Mouse (Mus musculus): ENCODE data around the gene Glt8d2. TPM values are rescaled to one million over a fixed set of nuclear protein-coding genes. Genes with fewer than 3 reads are reported as not detected.
A peak's percentile ranks its signal among the peaks of the same experiment; 100 is the strongest.
"Not testable (repeated sequence)": the region's sequence is repeated elsewhere in the genome, so short reads cannot be mapped to it uniquely, and the experiment has no call there.

Gene Glt8d2
- polyA plus RNA-seq, 1 experiment = 25.3 TPM

DNA sequence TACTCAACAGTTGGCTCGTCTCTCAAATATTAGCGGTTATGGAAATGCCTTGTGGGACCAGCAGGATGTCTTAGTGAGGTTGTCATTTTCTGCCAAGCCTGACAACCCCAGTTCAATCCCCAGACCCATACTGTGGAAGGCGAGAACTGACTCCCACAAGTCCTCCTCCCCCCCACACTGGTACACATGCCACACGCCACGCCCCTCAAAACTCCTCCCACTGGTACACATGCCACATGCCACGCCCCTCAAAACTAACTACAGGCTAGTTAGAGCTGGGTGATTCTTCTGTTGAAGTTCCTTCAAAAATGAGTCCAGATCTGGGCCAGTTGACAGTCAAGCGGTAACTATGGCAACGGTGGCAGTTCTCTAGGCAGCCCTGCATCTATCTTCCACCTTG is 44.4 kb downstream of the Glt8d2 start:
- no peak for DNase-seq (ENCODE audit: low spot score)

GRCm38 (mm10) chr10:82641481-82641880 is 49.0 kb downstream of the Glt8d2 start:
- DNase-seq (ENCODE audit: low spot score) = no peak

- DNase-seq (ENCODE audit: low spot score) = no peak
Measured at GRCm38 (mm10) chr10:82639032-82639698, 51.3 kb downstream of the Glt8d2 start.

DNA sequence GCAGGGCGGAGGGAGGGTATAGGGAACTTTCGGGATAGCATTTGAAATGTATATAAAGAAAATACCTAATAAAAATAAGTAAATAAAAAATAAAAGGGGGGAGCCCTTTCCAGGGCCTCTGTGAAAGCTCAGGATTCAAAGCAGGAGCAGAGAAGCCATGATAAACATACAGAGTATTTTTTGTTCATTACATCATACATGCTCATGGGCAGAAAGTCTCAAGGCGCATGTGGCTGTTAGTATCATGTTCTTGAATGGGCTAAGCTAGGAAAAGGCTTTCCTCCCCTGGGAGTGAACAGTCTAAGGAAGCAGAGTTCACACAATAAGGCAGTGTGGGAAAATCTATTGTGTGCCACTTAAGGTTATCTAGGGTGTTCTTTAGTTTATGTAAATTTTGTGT is 54.1 kb downstream of the Glt8d2 start:
- DNase-seq (ENCODE audit: low spot score) = no peak

GRCm38 (mm10) chr10:82634348-82634747 is 56.1 kb downstream of the Glt8d2 start:
- no peak for DNase-seq (ENCODE audit: low spot score)

DNA sequence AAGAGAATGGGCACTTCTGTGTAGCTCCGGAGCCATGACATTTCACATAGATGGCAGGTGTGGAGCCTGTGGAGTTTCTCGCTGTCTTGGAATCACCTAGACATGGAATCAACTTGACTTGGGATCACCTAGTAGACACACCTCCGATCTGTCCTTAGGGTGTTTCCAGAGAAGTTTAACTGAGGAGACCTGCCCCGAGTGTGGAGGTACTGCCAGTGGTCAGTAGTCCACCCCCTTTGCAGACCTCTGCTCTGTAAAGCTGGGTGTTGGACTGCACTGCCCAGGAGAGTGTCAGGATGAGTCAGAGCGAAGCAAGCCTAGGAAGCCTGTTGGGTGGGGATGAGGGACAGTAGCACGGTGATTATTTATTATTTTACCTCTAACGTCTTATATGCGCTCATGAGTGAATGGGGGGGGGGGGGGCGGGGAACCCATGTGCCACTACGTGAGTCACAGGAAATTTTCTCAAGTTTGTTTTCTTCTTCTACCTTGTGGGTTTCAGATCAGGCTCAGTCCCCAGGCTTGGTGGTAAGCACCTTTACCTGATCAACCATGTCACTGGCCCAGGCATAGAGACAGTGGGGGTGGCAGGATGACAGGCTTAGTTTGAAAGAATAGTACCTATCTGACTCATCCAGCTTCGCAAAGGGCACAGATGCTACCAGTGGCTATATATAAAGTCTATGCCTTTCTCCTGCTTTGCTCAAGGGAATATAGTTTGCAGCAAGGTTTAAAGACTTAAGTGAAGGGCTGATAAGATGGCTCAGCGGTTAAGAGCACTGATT is 57.8 kb downstream of the Glt8d2 start:
- DNase-seq (ENCODE audit: low spot score) = no peak

- DNase-seq (ENCODE audit: low spot score) = no peak
Measured at GRCm38 (mm10) chr10:82631133-82631532, 59.3 kb downstream of the Glt8d2 start.

GRCm38 (mm10) chr10:82630497-82630896 is 60.0 kb downstream of the Glt8d2 start:
- DNase-seq (ENCODE audit: low spot score) = no peak

- DNase-seq (ENCODE audit: low spot score) = peak; percentile 85
Measured at GRCm38 (mm10) chr10:82629586-82630255, 60.7 kb downstream of the Glt8d2 start, which contains the start of gene Tdg. Gene Tdg (plus strand): TSS chr10:82629828.

- DNase-seq (ENCODE audit: low spot score) = no peak
Measured at GRCm38 (mm10) chr10:82629111-82629585, 61.3 kb downstream of the Glt8d2 start.

GRCm38 (mm10) chr10:82623553-82623932 is 66.9 kb downstream of the Glt8d2 start:
- DNase-seq (ENCODE audit: low spot score) = not testable (repeated sequence)

- DNase-seq (ENCODE audit: low spot score) = peak; percentile 70
Measured at GRCm38 (mm10) chr10:82622671-82623552, 67.5 kb downstream of the Glt8d2 start, which contains the start of gene 1190007I07Rik. Gene 1190007I07Rik (minus strand): TSS chr10:82623228.

- DNase-seq (ENCODE audit: low spot score) = no peak
Measured at GRCm38 (mm10) chr10:82622235-82622634, 68.2 kb downstream of the Glt8d2 start.

Other genes starting within 250 kb of the Glt8d2 start
- not detected in 2 replicates for gene Gm1553, start 198.0 kb downstream of the Glt8d2 start, polyA plus RNA-seq (2012; rRNA removed)
- gene 1190007I07Rik, start 67.4 kb downstream of the Glt8d2 start, polyA plus RNA-seq (2012; rRNA removed) = 26.1 and 38.6 TPM in 2 replicates
- 32.9 and 33.5 TPM in 2 replicates for gene Tdg, start 60.8 kb downstream of the Glt8d2 start, polyA plus RNA-seq (2012; rRNA removed)
- gene Hcfc2, start 5.5 kb upstream of the Glt8d2 start, polyA plus RNA-seq (2012; rRNA removed) = 19.9 and 21.6 TPM in 2 replicates
- gene Nfyb, start 73.5 kb upstream of the Glt8d2 start, polyA plus RNA-seq (2012; rRNA removed) = 23.2 and 24.1 TPM in 2 replicates
- 53.3 and 59.4 TPM in 2 replicates for gene Txnrd1, start 143.3 kb upstream of the Glt8d2 start, polyA plus RNA-seq (2012; rRNA removed)
- 0.22 and 0.77 TPM in 2 replicates for gene Eid3, start 176.0 kb upstream of the Glt8d2 start, polyA plus RNA-seq (2012; rRNA removed)